Mouse (Mus musculus) megakaryocyte-erythroid progenitor cell, adult 5-6 weeks (primary cell): ENCODE results near the gene Gm17334. TPM values are rescaled to one million over a fixed set of nuclear protein-coding genes. Genes with fewer than 3 reads are reported as not detected.

Source experiments
- ATAC-seq: replicated peaks from 2 replicates; pipeline ENCODE4 v1.8.0; 2016; ENCODE audit warnings: mild to moderate bottlenecking, inconsistent platforms; ENCODE audit not compliant: severe bottlenecking, poor library complexity, low FRiP score, low TSS enrichment
- total RNA-seq, 2 experiments: library from RNA; stranded (forward) in 1 of 2; stranded (reverse) in 1 of 2; fragments of 200-1000, 215-1000 nt in 1 of 2; fragments of >200 nt in 1 of 2; fragmentation: Nextera tagmentation in 1 of 2; gene quantifications; 2 replicates each; pipeline ENCODE4 v1.2.3; 2014 to 2017

Gm17334 gene
- not detected in 2 replicates for total RNA-seq (2014; fragmentation: Nextera tagmentation)
- 0.89 TPM in 1 of 2 replicates, not detected in the other for total RNA-seq (2017)

- no peak for ATAC-seq
Measured at GRCm38 (mm10) chr11:53773087-53773486, at the start of gene Gm17334. TSS of gene Gm17334 (minus strand) at chr11:53773187.

GRCm38 (mm10) chr11:53821945-53822338 is 49.0 kb upstream of the Gm17334 start:
- no peak for ATAC-seq

GRCm38 (mm10) chr11:53821230-53821944 is 48.4 kb upstream of the Gm17334 start:
- no peak for ATAC-seq

GRCm38 (mm10) chr11:53820516-53821170 is 47.7 kb upstream of the Gm17334 start:
- ATAC-seq: 0 out of 2 replicates have a peak, but pooled peaks have one; percentile 52

GRCm38 (mm10) chr11:53819511-53819910 is 46.5 kb upstream of the Gm17334 start:
- no peak for ATAC-seq

GRCm38 (mm10) chr11:53818794-53819193 is 45.8 kb upstream of the Gm17334 start:
- ATAC-seq: no peak

GRCm38 (mm10) chr11:53816841-53817375 is 43.9 kb upstream of the Gm17334 start:
- ATAC-seq: no peak

- ATAC-seq: no peak
Measured at GRCm38 (mm10) chr11:53814810-53815209, 41.8 kb upstream of the Gm17334 start.

GRCm38 (mm10) chr11:53813001-53813868 is 40.2 kb upstream of the Gm17334 start:
- no peak for ATAC-seq

GRCm38 (mm10) chr11:53811312-53811711 is 38.3 kb upstream of the Gm17334 start:
- ATAC-seq: no peak

GRCm38 (mm10) chr11:53810749-53811148 is 37.8 kb upstream of the Gm17334 start:
- no peak for ATAC-seq

- ATAC-seq: no peak
Measured at GRCm38 (mm10) chr11:53810156-53810555, 37.2 kb upstream of the Gm17334 start.

GRCm38 (mm10) chr11:53809354-53809753 is 36.4 kb upstream of the Gm17334 start:
- no peak for ATAC-seq

- no peak for ATAC-seq
Measured at GRCm38 (mm10) chr11:53805786-53806185, 32.8 kb upstream of the Gm17334 start.

GRCm38 (mm10) chr11:53804569-53805344 is 31.8 kb upstream of the Gm17334 start:
- no peak for ATAC-seq

- ATAC-seq: 0 out of 2 replicates have a peak, but pooled peaks have one; percentile 50
Measured at GRCm38 (mm10) chr11:53803494-53803893, 30.5 kb upstream of the Gm17334 start.

- no peak for ATAC-seq
Measured at GRCm38 (mm10) chr11:53803093-53803492, 30.1 kb upstream of the Gm17334 start.

GRCm38 (mm10) chr11:53800975-53801374 is 28.0 kb upstream of the Gm17334 start:
- ATAC-seq: no peak

GRCm38 (mm10) chr11:53800036-53800435 is 27.0 kb upstream of the Gm17334 start:
- no peak for ATAC-seq
